Mouse (Mus musculus): Measurements from ENCODE around the gene Csad. TPM values are rescaled to one million over a fixed set of nuclear protein-coding genes. Genes with fewer than 3 reads are reported as not detected.

Csad gene
- 192 TPM for polyA plus RNA-seq (2014; fragmentation: Illumina TruSeq; extraction: RNeasy Lipid Tissue Mini Kit (QIAGEN cat#74804); ENCODE audit: low read depth, low replicate concordance)

GRCm38 (mm10) chr15:102204674-102205505 is at the start of gene Csad:
Gene Csad, minus strand, starts transcription at chr15:102204724.

GRCm38 (mm10) chr15:102231748-102232147 is 27.2 kb upstream of the Csad start, which contains the start of gene Itgb7:
Gene Itgb7, minus strand, starts transcription at chr15:102231944.

GRCm38 (mm10) chr15:102202971-102203834 is 1.3 kb downstream of the Csad start, which contains the start of gene Zfp740:
Gene Zfp740, plus strand, starts transcription at chr15:102203249.

GRCm38 (mm10) chr15:102150301-102151135 is 54.0 kb downstream of the Csad start, which contains the start of gene Soat2:
Gene Soat2, plus strand, starts transcription at chr15:102150526.

GRCm38 (mm10) chr15:102144274-102144711 is 60.2 kb downstream of the Csad start, which contains the start of gene Igfbp6:
Gene Igfbp6, plus strand, starts transcription at chr15:102144362.

GRCm38 (mm10) chr15:102136129-102136758 is 68.3 kb downstream of the Csad start, which contains the start of gene Spryd3:
Gene Spryd3, minus strand, starts transcription at chr15:102136234.

Other genes starting within 250 kb of the Csad start
- gene Krt8, start 200.2 kb downstream of the Csad start, polyA plus RNA-seq (2014; fragmentation: Illumina TruSeq; extraction: RNeasy Lipid Tissue Mini Kit (QIAGEN cat#74804); ENCODE audit: low read depth, low replicate concordance) = 197 TPM
- 277 TPM for gene Krt18, start 176.5 kb downstream of the Csad start, polyA plus RNA-seq (2014; fragmentation: Illumina TruSeq; extraction: RNeasy Lipid Tissue Mini Kit (QIAGEN cat#74804); ENCODE audit: low read depth, low replicate concordance)
- 163 TPM for gene Eif4b, start 131.0 kb downstream of the Csad start, polyA plus RNA-seq (2014; fragmentation: Illumina TruSeq; extraction: RNeasy Lipid Tissue Mini Kit (QIAGEN cat#74804); ENCODE audit: low read depth, low replicate concordance)
- 102 TPM for gene Tns2, start 104.3 kb downstream of the Csad start, polyA plus RNA-seq (2014; fragmentation: Illumina TruSeq; extraction: RNeasy Lipid Tissue Mini Kit (QIAGEN cat#74804); ENCODE audit: low read depth, low replicate concordance)
- 54.5 TPM for gene Spryd3, start 68.5 kb downstream of the Csad start, polyA plus RNA-seq (2014; fragmentation: Illumina TruSeq; extraction: RNeasy Lipid Tissue Mini Kit (QIAGEN cat#74804); ENCODE audit: low read depth, low replicate concordance)
- 147 TPM for gene Igfbp6, start 60.4 kb downstream of the Csad start, polyA plus RNA-seq (2014; fragmentation: Illumina TruSeq; extraction: RNeasy Lipid Tissue Mini Kit (QIAGEN cat#74804); ENCODE audit: low read depth, low replicate concordance)
- 0.40 TPM for gene Soat2, start 54.2 kb downstream of the Csad start, polyA plus RNA-seq (2014; fragmentation: Illumina TruSeq; extraction: RNeasy Lipid Tissue Mini Kit (QIAGEN cat#74804); ENCODE audit: low read depth, low replicate concordance)
- gene Zfp740, start 1.5 kb downstream of the Csad start, polyA plus RNA-seq (2014; fragmentation: Illumina TruSeq; extraction: RNeasy Lipid Tissue Mini Kit (QIAGEN cat#74804); ENCODE audit: low read depth, low replicate concordance) = 63.0 TPM
- gene Itgb7, start 27.2 kb upstream of the Csad start, polyA plus RNA-seq (2014; fragmentation: Illumina TruSeq; extraction: RNeasy Lipid Tissue Mini Kit (QIAGEN cat#74804); ENCODE audit: low read depth, low replicate concordance) = 5.4 TPM
- gene Rarg, start 52.8 kb upstream of the Csad start, polyA plus RNA-seq (2014; fragmentation: Illumina TruSeq; extraction: RNeasy Lipid Tissue Mini Kit (QIAGEN cat#74804); ENCODE audit: low read depth, low replicate concordance) = 30.3 TPM
- gene Gm9918, start 65.8 kb upstream of the Csad start, polyA plus RNA-seq (2014; fragmentation: Illumina TruSeq; extraction: RNeasy Lipid Tissue Mini Kit (QIAGEN cat#74804); ENCODE audit: low read depth, low replicate concordance) = 0.14 TPM
- gene Mfsd5, start 74.7 kb upstream of the Csad start, polyA plus RNA-seq (2014; fragmentation: Illumina TruSeq; extraction: RNeasy Lipid Tissue Mini Kit (QIAGEN cat#74804); ENCODE audit: low read depth, low replicate concordance) = 30.6 TPM
- 4.2 TPM for gene Espl1, start 91.5 kb upstream of the Csad start, polyA plus RNA-seq (2014; fragmentation: Illumina TruSeq; extraction: RNeasy Lipid Tissue Mini Kit (QIAGEN cat#74804); ENCODE audit: low read depth, low replicate concordance)
- gene Pfdn5, start 121.4 kb upstream of the Csad start, polyA plus RNA-seq (2014; fragmentation: Illumina TruSeq; extraction: RNeasy Lipid Tissue Mini Kit (QIAGEN cat#74804); ENCODE audit: low read depth, low replicate concordance) = 474 TPM
- gene Myg1, start 127.0 kb upstream of the Csad start, polyA plus RNA-seq (2014; fragmentation: Illumina TruSeq; extraction: RNeasy Lipid Tissue Mini Kit (QIAGEN cat#74804); ENCODE audit: low read depth, low replicate concordance) = 45.1 TPM
- 14.2 TPM for gene Aaas, start 146.0 kb upstream of the Csad start, polyA plus RNA-seq (2014; fragmentation: Illumina TruSeq; extraction: RNeasy Lipid Tissue Mini Kit (QIAGEN cat#74804); ENCODE audit: low read depth, low replicate concordance)
- 0.10 TPM for gene Sp7, start 162.5 kb upstream of the Csad start, polyA plus RNA-seq (2014; fragmentation: Illumina TruSeq; extraction: RNeasy Lipid Tissue Mini Kit (QIAGEN cat#74804); ENCODE audit: low read depth, low replicate concordance)
- 24.9 TPM for gene Sp1, start 201.4 kb upstream of the Csad start, polyA plus RNA-seq (2014; fragmentation: Illumina TruSeq; extraction: RNeasy Lipid Tissue Mini Kit (QIAGEN cat#74804); ENCODE audit: low read depth, low replicate concordance)
- gene Amhr2, start 240.6 kb upstream of the Csad start, polyA plus RNA-seq (2014; fragmentation: Illumina TruSeq; extraction: RNeasy Lipid Tissue Mini Kit (QIAGEN cat#74804); ENCODE audit: low read depth, low replicate concordance) = 5.6 TPM